Mouse (Mus musculus) myocyte (in vitro differentiated cells): ENCODE results near the gene Hmga2.
"Not testable (repeated sequence)": the region's sequence is repeated elsewhere in the genome, so short reads cannot be mapped to it uniquely, and the experiment has no call there.

Source experiments
- CEBPB ChIP-seq: IDR thresholded peaks from 2 replicates; pipeline ENCODE4 v1.6.1; 2011; ENCODE audit warnings: mild to moderate bottlenecking, moderate library complexity; ENCODE audit not compliant: poor library complexity, insufficient read depth, severe bottlenecking
- E2F4 ChIP-seq: IDR thresholded peaks from one replicate; pipeline ENCODE4 v1.6.1; 2011; ENCODE audit warnings: mild to moderate bottlenecking, control low read depth, moderate library complexity; ENCODE audit not compliant: insufficient read depth
- MAX ChIP-seq: IDR thresholded peaks from one replicate; pipeline ENCODE4 v1.6.1; 2011; ENCODE audit warnings: low read depth, mild to moderate bottlenecking, control low read depth
- MYOD1 ChIP-seq, 3 experiments: IDR thresholded peaks; one replicate each; pipeline ENCODE4 v1.6.1; 2011; ENCODE audit warnings: control low read depth in 2 of 3, low read depth in 2 of 3, mild to moderate bottlenecking in 2 of 3, moderate library complexity in 1 of 3; ENCODE audit not compliant: insufficient read length in 2 of 3, control insufficient read depth in 1 of 3
- MYOG ChIP-seq, 3 experiments: IDR thresholded peaks; one replicate each; pipeline ENCODE4 v1.6.1; 2011; ENCODE audit warnings: control low read depth in 2 of 3, low read depth in 2 of 3, mild to moderate bottlenecking in 2 of 3; ENCODE audit not compliant: insufficient read length in 2 of 3, control insufficient read depth in 1 of 3, insufficient read depth in 1 of 3
- POLR2A ChIP-seq: IDR thresholded peaks from one replicate; pipeline ENCODE4 v1.6.1; 2011; ENCODE audit warnings: low read depth, mild to moderate bottlenecking, control low read depth, moderate library complexity; ENCODE audit not compliant: insufficient read length
- POLR2AphosphoS2 ChIP-seq: IDR thresholded peaks from one replicate; pipeline ENCODE4 v1.6.1; 2011; ENCODE audit warnings: low read depth, control low read depth; ENCODE audit not compliant: insufficient read length
- TCF3 ChIP-seq: IDR thresholded peaks from one replicate; pipeline ENCODE4 v1.6.1; 2011; ENCODE audit warnings: low read depth, control low read depth; ENCODE audit not compliant: insufficient read length
- USF1 ChIP-seq: IDR thresholded peaks from one replicate; pipeline ENCODE4 v1.6.1; 2011; ENCODE audit warnings: low read depth, mild to moderate bottlenecking, control low read depth, moderate library complexity

- TF ChIP-seq CEBPB; POLR2A; TCF3; MAX; MYOG (IDR thresholded peaks at IDR 0.05; ENCODE audit: control insufficient read depth in 1 of 3, insufficient read depth in 1 of 3, insufficient read length in 2 of 3, low read depth in 2 of 3); USF1; MYOD1 (IDR thresholded peaks at IDR 0.05; ENCODE audit: control insufficient read depth in 1 of 3, insufficient read length in 2 of 3, low read depth in 2 of 3); E2F4; POLR2AphosphoS2: not testable (repeated sequence)
Measured at GRCm38 (mm10) chr10:120366173-120366592, 110.1 kb downstream of the Hmga2 start.
